Mouse (Mus musculus): ENCODE measurements around the gene Abr.

DNA sequence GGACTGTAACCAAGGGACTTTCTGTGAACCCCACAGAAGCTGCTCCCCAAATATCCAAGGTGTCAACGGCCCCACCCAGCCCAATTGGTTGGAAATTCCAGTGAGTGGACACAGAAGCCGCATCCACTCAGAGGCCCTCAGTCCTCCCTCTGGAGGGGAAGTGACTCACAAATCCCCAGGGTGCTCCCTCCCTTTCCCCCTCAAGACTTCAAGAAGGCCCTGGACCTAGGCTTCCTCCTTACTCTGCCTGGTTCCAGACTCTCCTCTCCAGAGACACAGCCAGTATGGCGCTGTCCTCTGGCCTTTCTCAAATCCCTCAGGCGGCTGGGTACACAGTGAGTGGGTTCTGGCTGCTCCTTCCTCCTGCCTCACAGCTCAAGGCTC, 124.4 kb downstream of the Abr start:
- TF ChIP-seq CTCF (IDR thresholded peaks at IDR 0.05; ENCODE audit: low read depth, low read length) (no peak), POLR2A (IDR thresholded peaks at IDR 0.05; ENCODE audit: borderline replicate concordance, low read depth, low read length) (no peak)

Data from bone marrow macrophage, adult 2 months (primary cell).